Mouse (Mus musculus) stomach, postnatal 0 days (tissue): Measurements from ENCODE around the gene Ybx2.

Experiments
- CTCF ChIP-seq: IDR thresholded peaks from 2 replicates; pipeline ENCODE4 v1.5.1; 2016; ENCODE audit warnings: antibody characterized with exemption, low read depth, mild to moderate bottlenecking, moderate library complexity
- EP300 ChIP-seq: optimal IDR thresholded peaks from 2 replicates; pipeline ENCODE3; 2016; ENCODE audit warnings: antibody characterized with exemption

DNA sequence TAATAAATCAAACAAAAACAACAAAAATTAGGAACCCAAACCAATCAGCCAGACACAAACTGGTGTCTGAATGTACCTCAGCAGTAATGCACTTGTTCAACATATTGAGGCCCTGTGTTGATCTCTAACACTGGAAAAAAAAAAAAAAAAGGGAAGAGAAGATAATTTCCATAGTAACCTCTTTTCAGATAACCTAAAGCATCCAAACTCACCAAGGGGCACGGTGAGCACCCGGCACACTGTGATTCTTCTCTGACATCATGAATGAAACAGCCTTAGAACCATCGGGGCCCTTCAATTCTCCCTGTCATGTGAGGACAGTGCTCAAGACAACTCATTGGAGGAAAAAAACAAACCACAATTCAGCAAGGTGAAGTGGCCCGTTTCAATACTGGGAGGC is 5.9 kb upstream of the Ybx2 start:
- TF ChIP-seq CTCF (no peak), EP300 (no peak)
